Mouse (Mus musculus): ENCODE results near the gene Rimbp3. TPM values are rescaled to one million over a fixed set of nuclear protein-coding genes. Genes with fewer than 3 reads are reported as not detected.
"Not testable (repeated sequence)": the region's sequence is repeated elsewhere in the genome, so short reads cannot be mapped to it uniquely, and the experiment has no call there.

The Rimbp3 gene
- total RNA-seq (2015), result 0.69 and 0.95 TPM in 2 replicates
- total RNA-seq (2017), result 0.58 and 1.3 TPM in 2 replicates

DNA sequence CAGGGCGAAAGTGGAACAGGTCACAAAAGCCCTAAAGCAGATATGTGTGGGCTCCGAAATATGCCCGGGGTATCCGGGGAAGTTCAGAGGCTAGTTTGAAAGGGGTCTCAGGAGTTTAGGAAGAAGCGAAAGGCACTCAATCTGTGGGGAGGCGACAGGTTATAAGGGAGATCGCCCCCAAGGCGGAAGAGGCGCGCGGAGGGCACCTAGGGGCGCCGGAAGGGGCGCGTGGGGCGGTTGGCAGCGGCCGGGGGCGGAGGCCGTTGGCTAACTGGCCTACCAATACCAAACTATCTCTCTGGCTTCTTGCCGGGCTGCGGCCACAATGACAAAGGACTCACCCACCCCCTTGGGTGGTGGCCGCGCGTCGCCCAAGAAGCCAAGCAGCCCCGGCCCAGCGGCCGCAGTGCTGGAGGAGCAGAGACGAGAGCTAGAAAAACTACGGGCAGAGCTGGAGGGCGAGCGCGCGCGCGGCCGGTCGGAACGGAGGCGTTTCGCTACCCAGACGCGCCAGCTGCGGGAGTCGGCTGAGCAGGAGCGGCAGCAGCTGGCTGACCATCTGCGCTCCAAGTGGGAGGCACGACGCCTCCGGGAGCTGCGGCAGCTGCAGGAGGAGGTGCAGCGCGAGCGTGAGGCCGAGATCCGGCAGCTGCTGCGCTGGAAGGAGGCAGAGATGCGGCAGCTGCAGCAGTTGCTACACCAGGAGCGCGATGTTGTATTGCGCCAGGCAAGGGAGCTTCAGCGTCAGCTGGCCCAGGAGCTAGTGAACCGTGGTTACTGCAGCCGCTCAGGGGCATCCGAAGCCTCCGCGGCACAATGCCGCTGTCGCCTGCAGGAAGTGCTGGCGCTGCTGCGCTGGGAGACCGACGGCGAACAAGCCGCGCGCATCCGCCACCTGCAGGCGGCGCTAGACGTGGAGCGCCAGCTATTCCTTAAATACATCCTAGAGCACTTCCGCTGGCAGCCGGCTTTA is at the start of gene Rimbp3:
Gene Rimbp3, plus strand, starts transcription at position 215 of the 973 bp plus-strand sequence.
- ATAC-seq (replicated peaks; ENCODE audit: poor library complexity), result peak; percentile 70

DNA sequence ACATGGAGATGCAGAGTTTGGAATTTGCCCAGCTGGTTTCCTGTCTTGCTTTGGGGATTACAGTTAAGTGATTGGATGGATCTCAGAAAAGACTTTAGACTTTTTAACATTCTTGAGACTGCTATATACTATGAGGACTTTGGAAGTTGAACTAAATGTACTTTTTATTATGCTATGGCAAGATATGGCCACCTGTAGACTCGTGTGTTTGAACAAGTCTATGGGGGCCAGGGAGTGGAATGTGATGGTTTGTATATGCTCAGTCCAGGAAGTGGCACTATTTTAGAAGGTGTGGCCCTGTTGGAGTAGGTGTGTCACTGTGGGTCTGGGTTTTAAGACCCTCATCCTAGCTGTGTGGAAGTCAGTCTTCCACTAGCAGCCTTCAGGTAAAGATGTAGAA is 42.9 kb upstream of the Rimbp3 start:
- ATAC-seq (replicated peaks; ENCODE audit: poor library complexity), result not testable (repeated sequence)

DNA sequence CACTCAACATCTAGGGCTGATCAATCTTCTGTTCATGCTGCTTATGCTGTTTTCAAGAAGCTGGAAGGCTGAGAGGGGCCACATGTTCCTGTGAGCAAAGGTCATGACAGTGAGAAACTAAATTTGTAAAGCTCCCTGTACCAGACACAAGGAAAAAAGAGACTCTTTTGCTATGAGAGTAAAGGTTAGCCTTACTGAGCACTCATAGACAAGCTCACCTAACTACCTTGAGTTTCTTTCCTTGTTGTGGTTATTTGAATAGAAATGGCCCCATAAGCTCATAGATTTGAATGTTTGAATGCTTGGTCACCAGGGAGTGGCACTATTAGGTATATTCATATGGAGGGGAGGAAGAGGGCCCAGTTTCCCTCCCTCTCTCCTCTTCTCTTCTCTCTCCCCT is 41.2 kb upstream of the Rimbp3 start:
- ATAC-seq (replicated peaks; ENCODE audit: poor library complexity), result no peak

DNA sequence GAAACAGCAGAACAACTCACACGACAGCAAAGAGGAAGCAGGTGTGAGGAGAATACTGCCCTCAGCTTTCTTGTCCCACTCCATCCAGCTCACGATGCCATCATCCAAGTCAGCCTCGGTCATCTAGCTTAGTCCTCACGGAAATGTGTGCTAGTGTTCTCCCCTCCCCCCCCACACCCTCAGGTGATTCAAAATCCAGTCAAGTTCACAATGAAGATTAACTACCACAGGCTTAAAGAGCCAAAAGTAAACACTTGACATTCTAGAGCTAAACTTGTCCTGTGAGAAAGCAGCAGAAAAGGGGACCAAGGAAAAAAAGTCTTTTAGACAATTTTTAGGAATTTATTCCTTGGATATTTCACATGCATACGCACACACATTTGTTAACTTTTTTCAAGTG is 40.4 kb upstream of the Rimbp3 start:
- ATAC-seq (replicated peaks; ENCODE audit: poor library complexity), result no peak

DNA sequence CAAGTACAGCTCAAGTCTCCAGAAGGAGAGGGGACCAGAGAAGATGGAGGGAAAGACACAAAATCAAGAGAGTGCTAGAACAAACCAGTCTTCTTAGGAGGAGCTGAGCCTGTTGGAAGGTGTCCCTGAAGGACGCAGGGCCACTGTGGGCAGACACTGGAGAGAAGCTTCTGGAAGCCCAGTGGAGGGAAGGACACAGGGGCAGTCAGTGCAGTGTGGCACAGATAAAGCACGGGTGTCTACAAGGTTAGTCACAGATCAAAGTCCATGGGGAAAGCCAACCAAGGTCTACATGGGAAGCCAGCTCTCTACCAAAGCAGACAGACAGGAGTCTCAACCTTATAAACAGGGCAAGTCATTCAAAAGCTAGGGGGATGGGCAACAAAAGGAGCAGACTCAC is 32.6 kb upstream of the Rimbp3 start:
- no peak for ATAC-seq (replicated peaks; ENCODE audit: poor library complexity)

DNA sequence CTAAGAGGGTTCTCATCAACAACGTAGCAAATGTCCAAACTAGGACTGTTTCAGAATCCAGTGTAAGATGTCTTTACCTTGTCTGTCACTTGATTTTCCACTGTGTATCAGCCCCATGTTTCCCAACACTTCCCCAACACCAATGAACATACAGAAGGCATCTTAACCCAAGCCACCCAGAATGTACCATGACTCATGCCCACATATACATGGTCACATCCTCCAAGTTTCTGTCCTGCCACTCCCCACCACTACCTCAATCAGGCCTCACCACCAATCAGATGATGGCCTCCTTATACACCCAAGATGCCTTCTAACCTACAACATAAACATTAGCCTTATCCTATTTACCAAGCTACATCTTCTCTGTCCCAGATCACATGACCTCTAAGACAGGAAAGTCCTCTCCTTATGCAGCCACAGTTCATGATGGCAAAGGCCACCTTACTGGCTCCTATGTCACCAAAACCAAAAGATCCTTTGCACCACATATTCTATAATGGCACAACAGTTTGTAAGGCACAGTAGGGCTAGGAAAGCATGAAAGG is 30.7 kb upstream of the Rimbp3 start:
- peak; percentile 24 for ATAC-seq (replicated peaks; ENCODE audit: poor library complexity)

DNA sequence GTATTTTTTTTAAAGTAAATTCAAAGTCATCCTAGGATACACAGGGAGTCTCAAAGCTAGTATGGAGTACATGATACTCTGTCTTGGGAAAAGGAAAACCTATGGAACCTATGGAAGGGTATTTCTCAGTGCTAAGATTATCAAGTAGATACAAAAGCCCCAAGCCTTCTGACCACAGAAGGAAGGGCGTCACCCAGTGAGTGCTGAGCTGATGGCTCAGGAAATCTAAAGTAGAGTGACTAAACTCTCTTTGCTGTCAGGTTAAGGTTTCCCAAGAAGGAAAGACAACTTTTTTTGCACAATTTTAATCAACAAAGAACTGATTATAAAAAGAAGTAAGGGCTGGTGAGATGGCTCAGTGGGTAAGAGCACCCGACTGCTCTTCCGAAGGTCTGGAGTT is 28.7 kb upstream of the Rimbp3 start:
- ATAC-seq (replicated peaks; ENCODE audit: poor library complexity), result no peak

DNA sequence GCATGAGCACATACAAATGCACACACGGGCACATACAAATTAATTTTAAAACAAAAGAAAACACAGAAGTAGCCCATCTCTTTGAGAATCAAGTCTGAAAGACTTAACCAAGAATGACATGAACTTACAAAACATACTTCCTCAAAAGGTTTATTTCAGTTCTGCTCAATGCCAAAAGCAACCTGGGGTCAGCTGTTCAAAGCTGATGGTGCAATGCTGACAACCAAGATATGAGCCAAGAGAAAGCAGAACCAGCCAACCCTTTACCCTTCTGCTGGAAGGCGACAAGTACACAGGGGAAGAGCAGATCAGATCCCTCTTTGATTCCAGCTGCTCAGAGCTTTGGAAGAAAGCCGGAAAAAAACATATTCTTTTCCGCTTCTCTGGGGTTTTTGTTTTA is 27.0 kb upstream of the Rimbp3 start:
- peak; percentile 90 for ATAC-seq (replicated peaks; ENCODE audit: poor library complexity)

DNA sequence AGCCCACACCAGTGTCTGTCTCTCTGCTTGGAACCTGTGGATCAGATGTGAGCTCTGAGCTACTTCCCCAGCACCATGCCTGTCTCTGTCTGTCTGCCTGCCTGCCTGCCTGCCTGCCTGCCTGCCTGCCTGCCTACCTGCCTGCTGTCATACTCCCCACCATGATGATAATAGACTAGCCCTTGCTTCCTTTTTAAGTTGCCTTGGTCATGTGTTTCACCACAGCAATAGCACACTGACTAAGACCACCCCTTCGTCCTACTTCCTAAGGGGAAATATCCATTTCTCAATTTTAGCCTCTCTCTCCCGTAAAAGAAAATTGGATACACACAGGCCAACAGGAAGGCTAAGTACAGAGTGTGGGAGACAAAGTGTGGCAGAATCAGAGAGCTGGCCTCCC is 26.3 kb upstream of the Rimbp3 start:
- peak; percentile 61 for ATAC-seq (replicated peaks; ENCODE audit: poor library complexity)

DNA sequence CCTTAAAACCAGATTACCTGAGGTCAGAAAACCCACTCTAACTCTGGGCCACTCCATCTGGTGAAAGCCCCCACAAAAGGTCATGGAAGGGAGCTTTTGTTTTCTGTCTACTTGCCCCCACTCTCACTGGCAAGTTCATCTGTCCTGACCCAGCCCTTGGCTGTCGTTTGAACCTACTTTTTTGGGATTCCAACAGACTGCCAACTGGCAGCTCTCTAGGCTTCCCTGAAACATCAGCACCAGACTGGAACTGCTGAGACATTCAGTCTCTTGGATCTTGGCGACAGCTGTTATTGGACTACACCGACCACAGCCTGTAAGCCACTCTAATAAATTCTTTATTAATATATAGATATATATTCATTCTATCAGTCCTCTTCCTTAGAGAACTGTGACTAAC is 25.4 kb upstream of the Rimbp3 start:
- ATAC-seq (replicated peaks; ENCODE audit: poor library complexity), result no peak

DNA sequence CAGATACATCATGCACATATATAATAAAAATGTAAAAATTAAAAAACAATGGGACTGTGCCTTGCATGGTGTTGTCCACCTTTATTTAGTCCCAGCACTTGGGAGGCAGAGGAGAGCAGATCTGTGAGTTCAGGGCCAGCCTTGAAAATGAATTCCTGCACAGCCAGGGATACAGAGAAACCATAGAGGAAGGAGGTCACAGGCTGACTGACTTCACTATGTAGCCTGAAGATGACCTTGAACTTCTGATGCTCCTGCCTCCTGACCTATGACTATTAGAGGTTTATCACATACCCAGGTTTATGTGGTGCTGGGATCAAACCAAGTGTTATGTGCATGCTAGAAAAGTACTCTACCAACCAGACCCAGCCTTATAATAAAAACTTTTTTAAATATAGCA is 22.9 kb upstream of the Rimbp3 start:
- ATAC-seq (replicated peaks; ENCODE audit: poor library complexity), result no peak

DNA sequence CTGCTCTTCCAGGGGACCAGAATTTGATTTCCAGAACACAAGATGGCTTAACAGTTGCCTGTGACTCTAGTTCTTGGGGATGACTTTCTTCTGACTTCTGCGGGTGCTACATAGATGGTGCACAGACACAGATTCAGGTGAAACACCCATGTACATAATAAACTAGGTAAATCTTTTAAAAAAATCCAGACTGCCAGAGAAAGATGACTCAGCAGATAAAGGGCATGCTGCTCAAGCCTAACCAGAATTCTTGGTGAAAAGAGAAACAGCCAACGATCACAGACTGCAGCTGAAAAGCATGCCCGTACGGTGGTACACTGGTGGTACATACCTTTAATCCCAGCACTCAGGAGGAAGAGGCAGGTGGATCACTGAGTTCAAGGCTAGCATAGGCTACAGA is 14.6 kb upstream of the Rimbp3 start:
- no peak for ATAC-seq (replicated peaks; ENCODE audit: poor library complexity)

DNA sequence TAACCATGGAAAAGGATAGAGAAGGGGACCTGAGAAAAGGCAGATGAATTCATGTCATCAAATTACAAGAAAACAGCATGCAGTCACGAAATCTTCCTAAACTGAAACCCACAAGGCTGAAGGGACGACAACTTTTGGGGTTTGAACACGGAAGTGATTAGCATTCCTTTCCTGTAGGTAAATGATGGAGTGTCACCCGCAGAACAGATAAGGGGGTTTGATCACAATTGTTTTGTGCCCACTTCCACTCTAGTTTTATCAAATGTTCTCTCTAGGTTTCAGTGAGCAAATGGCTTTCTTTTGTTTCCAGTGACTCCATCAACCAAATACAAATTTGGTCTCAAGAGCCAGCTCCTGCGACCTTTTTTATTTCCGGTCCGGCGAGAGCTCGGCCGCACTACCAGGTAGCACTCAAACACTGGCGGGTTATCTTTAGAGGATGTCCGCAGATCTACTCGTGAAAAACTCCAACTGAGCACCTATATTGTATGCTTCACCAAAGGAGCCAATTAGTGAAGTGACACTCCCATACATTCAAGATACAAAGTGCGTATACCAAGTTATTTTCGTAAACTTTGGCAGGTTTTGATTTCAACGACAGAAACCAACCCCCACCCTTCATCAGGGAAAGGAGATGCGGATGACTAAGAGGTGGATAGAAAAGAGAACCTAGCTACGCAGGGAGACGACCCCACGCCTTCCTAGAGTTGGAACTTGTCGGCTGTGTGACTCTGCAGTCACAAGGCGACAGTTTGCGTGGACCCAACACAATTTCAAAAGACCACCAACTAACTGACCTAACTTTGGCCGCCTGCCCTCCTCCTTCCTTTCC is 8.1 kb upstream of the Rimbp3 start:
- ATAC-seq (replicated peaks; ENCODE audit: poor library complexity), result 0 out of 2 replicates have a peak, but pooled peaks have one; percentile 9

DNA sequence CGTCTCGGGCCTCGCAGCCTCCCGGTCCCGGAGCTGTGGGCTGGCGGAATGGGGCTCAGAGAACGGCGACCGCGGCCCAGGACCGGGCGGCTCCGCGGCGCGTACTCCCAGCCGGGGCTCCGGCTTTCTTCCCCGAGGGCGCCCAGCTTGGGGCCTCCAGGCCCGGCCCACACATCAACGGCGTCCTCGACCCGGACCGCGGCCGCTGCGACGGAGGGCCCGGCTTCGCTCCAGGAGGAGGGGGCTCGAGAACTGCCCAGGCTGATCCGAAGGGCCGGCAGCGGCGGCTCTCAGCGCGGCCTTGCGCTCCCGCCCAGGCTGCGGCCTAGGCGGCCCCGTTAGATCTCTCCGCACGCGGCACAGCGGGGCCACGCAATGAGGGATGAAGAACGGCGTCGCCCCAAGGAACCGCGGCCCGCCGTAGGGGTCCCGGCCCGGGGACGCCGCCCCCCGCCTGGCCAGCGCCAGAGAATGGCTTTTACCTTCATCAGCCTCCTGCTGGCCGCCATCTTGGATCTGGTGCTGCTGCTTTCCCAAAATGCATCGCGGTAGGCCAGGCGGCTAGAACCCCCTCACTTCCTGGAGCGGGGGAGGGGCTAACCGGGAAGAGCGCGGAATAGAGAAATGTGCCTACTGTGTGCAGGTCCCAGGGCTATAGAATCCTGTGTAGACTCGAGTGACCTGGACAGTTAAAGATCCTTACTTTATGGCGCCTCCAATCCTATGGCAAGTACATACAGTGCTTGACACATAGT is 7.3 kb upstream of the Rimbp3 start:
- ATAC-seq (replicated peaks; ENCODE audit: poor library complexity), result peak; percentile 85

DNA sequence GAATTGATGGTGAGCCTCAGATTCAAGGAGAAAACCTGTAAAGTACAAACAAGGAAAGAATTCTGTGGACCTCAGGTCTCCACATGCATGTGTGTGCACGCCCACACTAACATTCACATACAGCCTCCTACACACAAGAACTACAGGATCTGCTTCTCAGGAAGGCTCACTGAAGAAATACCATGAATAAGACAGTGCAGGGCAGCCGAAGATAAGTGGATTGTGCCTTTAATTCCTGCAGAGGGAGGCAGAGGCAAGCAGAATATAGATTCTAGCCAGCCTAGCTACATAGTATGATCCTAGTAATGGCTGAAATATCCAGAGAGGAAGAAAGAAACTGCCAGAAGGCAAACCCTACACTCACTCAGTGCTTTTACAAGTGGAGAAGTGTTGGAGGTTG is 6.4 kb upstream of the Rimbp3 start:
- ATAC-seq (replicated peaks; ENCODE audit: poor library complexity), result peak; percentile 69

DNA sequence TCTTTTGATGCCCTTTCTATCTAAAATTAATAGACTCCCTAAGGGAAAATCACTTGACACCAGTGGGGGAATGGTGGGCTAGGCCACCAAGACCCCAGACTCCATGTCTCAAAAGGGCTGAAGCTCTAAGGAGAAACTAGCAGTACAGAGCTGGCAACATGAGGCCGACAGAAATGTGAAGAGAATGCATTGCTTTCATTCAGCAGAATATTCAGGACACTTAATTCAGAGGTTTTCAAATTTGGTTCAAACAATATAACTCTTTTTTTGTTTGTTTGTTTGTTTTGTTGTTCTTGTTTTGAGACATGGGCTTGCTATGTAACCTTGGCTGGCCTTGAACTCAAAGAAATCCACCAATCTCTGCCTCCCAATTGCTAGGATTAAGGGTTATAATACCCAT is 5.9 kb upstream of the Rimbp3 start, which contains the start of gene Ube2l3:
Gene Ube2l3, minus strand, starts transcription at position 101 of the 400 bp plus-strand sequence.
- ATAC-seq (replicated peaks; ENCODE audit: poor library complexity), result no peak

DNA sequence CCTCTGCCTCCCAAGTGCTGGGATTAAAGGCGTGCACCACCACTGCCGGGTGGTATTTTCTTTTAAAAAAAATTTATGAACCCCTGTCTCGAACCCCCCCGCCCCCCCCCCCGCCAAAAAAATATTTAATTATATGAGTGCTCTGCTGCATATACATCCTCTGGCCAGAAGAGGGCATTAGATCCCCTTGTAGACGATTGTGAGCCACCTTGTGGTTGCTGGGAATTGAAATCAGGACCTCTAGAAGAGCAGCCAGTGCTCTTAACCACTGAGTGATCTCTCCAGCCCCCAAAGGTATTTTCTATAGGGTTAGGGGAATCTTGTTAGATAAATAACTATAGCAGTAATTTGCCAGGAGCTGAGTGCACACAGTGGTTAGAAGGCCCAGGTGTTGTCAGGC is 3.4 kb upstream of the Rimbp3 start:
- ATAC-seq (replicated peaks; ENCODE audit: poor library complexity), result no peak

DNA sequence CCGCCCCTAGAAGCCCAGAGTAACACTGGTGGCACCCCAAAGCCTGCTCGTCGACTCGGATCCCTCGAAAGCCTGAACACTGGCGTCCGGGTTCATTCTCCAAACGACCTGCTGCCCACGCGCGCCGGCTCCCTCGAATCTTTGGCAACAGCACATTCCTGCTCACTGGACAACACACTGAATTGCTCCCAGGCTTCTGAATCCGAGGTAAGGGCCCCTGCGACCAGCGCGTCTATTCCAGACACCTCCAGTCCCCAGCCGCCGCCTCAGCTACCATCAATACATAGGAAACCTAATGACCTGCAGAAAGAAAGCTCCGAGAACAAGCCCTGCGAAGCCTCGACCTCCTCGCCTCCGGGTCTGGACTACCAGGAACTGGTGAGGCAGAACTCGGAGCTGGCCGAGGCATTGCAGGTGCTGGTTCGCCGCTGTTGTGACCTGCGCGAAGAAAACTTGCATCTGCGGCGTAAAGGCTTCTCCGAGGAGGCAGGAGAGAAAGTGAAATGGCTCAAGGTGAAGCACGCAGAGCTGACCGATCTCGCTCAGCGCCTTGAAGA is 1.1 kb downstream of the Rimbp3 start:
- ATAC-seq (replicated peaks; ENCODE audit: poor library complexity), result peak; percentile 9

DNA sequence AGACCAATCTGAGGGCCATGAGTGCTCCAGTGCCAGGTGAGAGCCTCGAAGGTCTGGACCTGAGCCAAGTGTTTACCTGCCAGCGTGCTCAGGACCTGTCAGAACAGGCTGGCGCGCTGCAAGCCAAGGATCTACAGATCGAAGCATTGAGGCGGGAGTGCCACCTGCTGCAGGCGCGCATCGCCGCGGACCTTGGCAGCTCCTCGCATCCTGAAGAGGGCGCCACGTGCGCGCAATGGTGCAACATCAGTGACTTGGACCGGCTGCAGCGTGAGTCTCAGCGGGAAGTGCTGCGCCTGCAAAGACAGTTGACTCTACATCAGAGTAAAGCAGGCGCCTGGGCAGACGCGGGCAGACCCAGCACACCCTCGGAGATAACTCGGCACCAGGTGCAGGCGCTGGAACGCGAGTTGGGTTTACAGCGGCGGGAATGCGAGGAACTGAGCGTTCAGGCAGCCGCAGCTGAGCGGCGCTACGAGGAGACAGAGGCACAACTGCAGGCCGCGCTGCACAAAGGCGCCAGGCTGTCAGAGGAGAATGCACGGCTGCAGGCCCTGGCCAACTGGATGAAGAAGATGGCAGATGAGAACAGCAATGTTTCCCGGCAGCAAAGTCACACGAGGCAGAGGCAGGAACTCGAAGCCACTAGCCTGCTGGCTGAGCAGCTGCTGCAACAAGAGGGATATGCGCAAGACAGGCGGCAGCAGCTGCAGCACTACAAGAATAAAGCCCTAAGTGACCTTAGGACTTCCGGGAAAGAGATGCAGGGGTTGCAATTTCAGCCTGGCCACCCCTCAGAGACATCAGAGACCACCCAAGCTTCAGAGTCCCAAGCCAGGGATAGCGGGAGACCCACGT is 1.8 kb downstream of the Rimbp3 start:
- peak; percentile 89 for ATAC-seq (replicated peaks; ENCODE audit: poor library complexity)
